Mouse (Mus musculus): ENCODE measurements around the gene Hypk. TPM values are rescaled to one million over a fixed set of nuclear protein-coding genes. Genes with fewer than 3 reads are reported as not detected.

Gene Hypk
- 91.7 and 112 TPM in 2 replicates for polyA plus RNA-seq (2015; fragmentation: Nextera tagmentation; extraction: Ambion mirVana)

DNA sequence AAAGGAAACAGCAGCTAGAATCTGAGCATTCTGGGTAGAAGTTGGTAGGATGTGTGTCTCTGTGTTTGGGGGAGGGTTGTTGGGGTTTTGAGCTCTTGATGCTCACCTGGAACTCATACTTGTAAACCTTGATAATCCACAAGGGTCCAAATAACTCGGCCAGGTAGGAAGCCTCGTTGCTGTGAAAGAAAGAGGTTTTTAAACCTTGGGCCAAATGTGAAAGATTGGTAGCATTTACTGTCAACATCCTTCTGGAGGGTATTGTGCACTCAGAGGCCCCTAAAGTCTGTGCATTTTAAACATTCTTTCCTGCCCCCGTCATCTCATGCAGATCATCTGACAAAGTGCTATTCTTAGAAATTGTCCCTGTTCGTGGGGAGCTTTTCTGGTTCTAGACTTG, at the start of gene Hypk:
Gene Hypk, plus strand, starts transcription at position 301 of the 400 bp plus-strand sequence.

DNA sequence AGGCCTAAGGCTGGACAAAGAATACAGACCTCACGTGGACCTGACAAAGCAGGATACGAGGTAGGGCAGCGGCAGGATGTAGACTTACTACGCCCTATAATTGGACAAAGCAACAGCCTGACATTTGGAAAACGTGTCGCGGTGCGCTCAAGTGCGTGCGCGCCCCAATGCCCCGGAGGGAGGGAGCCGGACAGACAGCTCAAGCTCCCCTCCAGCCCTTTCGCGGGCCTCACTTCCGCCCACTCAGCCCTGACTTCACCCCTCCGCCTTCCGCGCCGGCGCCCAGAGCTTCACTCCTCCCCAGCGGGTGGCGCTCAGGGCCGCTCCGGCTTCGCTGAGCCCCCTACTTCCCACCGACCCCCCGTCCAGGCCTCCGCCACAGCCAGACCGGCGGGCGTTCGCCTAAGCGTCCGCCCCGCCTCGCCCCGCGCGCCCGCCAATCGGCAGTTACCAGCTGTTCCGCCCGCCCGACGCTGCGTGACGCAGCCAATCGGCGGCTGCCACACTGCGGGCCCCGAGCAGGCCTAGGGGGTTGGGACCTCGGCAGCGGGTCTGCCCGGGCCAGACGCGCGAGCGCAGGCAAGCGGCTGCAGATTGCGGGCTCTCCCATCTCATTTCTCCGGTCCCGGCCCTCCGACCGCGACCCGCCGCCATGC, 39.6 kb upstream of the Hypk start, which contains the start of the genes Pdia3 and Catsper2:
Gene Pdia3, plus strand, starts transcription at position 389 of the 656 bp plus-strand sequence.
Gene Catsper2, minus strand, starts transcription at position 406 of the 656 bp plus-strand sequence.

DNA sequence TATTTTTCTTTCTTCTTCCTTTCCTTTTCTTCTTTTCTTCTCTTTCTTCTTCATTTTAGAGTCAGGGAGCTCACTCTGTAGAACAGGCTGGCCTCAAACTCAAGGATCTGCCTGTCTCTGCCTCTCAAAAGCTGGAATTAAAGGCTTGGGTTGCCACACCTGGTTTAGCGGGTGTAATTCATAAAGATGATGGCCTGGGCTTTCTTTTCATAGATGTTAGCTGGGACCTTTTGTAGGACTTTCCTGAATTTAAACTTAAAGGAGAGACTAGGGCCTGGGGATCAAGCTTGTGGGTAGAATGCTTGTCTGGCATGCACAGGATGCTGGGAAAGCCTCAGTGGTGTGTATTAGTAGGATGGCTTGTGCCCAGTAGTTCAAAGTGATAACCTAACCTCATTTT, 8.9 kb upstream of the Hypk start, which contains the start of gene Ell3:
Gene Ell3, minus strand, starts transcription at position 101 of the 400 bp plus-strand sequence.

DNA sequence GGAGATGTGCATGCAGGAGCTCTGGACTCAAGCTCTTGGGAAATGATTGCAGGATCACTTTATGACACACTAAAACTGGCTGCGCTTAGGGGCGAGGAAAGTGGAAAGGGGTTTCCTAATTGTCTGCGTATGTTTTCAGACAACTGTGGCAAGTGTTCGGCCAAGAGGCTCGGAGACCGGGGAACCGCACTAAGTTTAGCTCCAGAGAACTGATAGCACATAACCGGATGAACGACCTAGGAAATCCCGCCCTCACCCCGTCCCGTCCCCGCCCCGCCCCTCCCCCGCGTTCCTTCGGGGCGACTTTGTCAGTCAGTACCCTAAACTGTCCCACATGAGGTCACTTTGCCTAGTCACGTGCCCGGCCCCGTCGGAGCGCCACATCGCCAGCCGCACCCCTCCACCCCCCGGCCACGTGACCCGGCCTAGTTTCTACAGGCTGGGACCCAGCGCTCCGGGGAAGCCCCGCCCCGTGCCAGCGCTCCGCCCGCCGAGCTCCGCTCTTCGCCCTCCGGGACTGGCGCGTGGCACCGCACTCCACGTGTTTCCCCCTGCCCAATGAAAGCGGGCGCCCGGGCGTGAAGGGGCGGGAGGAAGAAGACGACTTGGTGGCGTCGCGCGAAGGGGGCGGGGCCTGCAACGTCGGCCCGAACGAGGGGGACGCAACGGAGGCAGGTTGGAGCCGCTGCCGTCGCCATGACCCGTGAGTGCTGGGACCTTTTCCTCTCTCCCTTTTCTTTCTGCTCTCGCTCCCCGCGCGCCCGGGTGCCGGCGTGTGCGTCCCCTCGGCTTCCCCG, 4.2 kb upstream of the Hypk start, which contains the start of gene Serf2:
Gene Serf2, plus strand, starts transcription at position 457 of the 797 bp plus-strand sequence.

DNA sequence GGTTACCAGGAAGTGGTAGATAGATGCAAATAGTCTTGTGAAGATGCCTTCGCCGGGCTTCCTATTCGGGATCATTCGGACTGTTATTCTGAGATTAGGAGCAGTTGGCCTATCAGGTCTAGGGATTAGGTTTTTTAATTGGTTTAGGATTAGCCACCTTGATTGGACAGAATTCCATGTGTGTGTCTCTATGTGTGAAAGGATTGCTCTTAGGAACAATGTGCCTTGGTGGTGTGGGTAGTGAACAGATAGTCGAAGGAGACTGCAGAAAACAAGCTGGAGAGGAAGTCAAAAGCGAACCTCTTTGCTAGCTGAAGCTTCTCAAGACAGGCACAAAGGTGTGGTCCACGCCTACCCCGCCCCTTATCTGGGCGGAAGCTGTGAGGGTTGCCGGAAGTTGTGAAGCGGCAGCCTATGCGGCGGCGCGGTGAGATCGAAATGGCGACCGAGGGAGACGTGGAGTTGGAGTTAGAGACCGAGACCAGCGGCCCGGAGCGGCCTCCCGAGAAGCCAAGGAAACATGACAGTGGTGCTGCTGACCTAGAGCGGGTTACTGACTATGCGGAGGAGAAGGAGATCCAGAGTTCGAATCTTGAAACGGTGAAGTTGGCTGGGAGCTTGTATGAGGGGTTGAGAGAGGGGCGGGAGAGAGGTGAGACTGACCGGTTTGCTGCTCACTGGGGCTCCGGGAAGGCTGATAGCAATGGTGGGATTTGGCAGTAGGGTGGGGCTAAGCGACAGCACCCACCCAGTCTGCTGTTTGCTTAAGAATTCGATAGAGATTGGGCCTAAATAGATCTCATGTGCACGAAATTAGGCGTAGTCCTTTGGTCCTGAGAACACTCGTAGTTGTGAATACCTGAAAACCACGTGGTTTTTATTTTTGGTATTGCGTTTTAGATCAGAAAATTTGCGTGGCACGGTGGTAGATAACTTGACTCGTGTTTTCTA, 3.9 kb downstream of the Hypk start, which contains the start of gene Serinc4:
Gene Serinc4, minus strand, starts transcription at position 90 of the 951 bp plus-strand sequence.

DNA sequence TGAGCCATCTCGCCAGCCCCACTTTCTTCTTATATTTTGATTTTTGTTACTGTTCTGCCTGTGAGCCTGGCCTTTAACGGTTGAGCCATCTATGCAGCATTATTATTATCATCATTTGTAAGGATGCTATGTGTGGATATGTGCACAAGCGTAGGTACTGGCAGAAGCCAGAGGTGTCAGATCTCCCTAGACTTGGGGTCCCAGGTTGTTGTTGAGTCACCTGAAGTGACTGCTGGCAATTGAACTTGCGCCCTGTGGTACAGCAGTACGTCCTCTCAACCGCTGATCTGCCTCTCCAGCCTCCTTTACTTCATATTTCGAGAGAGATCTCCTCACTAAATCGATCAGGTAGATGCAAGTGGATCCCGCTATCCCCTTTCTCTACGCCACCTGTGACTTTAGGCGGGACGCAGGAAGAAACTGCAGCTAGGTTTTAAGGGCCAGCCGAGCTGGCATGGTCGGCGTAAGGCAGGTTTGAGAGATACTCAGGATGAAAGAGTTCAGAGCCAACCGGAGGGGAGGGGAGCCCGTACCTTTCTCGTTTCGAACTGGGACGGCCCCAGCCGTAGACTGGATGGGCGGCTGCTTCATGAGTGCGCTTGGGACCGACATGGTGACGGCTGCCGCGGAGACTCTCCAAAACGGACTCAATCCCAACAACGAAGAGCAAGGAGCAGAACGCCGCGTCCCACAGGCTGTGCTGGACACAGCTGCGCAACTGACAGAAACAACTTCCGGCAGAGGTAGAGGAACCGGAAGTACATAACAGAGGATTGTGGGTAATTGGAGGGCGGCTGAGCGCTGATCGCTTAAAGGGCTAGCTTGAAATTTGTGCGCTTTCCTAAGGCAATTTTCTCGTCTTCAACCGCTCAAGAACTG, 20.4 kb downstream of the Hypk start, which contains the start of gene Mfap1b:
Gene Mfap1b, minus strand, starts transcription at position 767 of the 879 bp plus-strand sequence.

DNA sequence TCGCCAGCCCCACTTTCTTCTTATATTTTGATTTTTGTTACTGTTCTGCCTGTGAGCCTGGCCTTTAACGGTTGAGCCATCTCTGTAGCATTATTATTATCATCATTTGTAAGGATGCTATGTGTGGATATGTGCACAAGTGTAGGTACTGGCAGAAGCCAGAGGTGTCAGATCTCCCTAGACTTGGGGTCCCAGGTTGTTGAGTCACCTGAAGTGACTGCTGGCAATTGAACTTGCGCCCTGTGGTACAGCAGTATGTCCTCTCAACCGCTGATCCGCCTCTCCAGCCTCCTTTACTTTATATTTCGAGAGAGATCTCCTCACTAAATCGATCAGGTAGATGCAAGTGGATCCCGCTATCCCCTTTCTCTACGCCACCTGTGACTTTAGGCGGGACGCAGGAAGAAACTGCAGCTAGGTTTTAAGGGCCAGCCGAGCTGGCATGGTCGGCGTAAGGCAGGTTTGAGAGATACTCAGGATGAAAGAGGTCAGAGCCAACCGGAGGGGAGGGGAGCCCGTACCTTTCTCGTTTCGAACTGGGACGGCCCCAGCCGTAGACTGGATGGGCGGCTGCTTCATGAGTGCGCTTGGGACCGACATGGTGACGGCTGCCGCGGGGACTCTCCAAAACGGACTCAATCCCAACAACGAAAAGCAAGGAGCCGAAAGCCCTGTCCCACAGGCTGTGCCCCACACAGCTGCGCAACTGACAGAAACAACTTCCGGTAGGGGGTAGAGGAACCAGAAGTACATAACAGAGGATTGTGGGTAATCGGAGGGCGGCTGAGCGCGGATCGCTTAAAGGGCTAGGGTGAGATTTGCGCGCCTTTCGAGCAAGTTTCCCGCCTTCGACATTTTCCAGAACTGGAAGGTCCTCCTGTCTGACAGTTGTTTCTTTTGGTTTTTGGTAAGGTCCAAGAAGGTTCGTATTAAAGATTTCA, 53.1 kb downstream of the Hypk start, which contains the start of the genes Mfap1a and Wdr76:
Gene Mfap1a, minus strand, starts transcription at position 724 of the 941 bp plus-strand sequence.
Gene Wdr76, plus strand, starts transcription at position 782 of the 941 bp plus-strand sequence.

Other genes starting within 250 kb of the Hypk start
- 12.4 and 13.9 TPM in 2 replicates for gene Trp53bp1, start 181.9 kb upstream of the Hypk start, polyA plus RNA-seq (2015; fragmentation: Nextera tagmentation; extraction: Ambion mirVana)
- 0.54 and 0.80 TPM in 2 replicates for gene Map1a, start 163.7 kb upstream of the Hypk start, polyA plus RNA-seq (2015; fragmentation: Nextera tagmentation; extraction: Ambion mirVana)
- gene Ppip5k1, start 97.9 kb upstream of the Hypk start, polyA plus RNA-seq (2015; fragmentation: Nextera tagmentation; extraction: Ambion mirVana), result 6.2 and 7.5 TPM in 2 replicates
- gene Ckmt1, start 95.6 kb upstream of the Hypk start, polyA plus RNA-seq (2015; fragmentation: Nextera tagmentation; extraction: Ambion mirVana), result 1.1 and 2.1 TPM in 2 replicates
- not detected in 2 replicates for gene Strc, start 66.1 kb upstream of the Hypk start, polyA plus RNA-seq (2015; fragmentation: Nextera tagmentation; extraction: Ambion mirVana)
- gene Pdia3, start 39.5 kb upstream of the Hypk start, polyA plus RNA-seq (2015; fragmentation: Nextera tagmentation; extraction: Ambion mirVana), result 201 and 225 TPM in 2 replicates
- gene Catsper2, start 39.5 kb upstream of the Hypk start, polyA plus RNA-seq (2015; fragmentation: Nextera tagmentation; extraction: Ambion mirVana), result 2.1 and 2.4 TPM in 2 replicates
- gene Ell3, start 9.0 kb upstream of the Hypk start, polyA plus RNA-seq (2015; fragmentation: Nextera tagmentation; extraction: Ambion mirVana), result 0.73 and 0.87 TPM in 2 replicates
- gene Serf2, start 4.1 kb upstream of the Hypk start, polyA plus RNA-seq (2015; fragmentation: Nextera tagmentation; extraction: Ambion mirVana), result 327 and 346 TPM in 2 replicates
- 0.07 and 0.30 TPM in 2 replicates for gene Serinc4, start 3.5 kb downstream of the Hypk start, polyA plus RNA-seq (2015; fragmentation: Nextera tagmentation; extraction: Ambion mirVana)
- gene Mfap1b, start 20.8 kb downstream of the Hypk start, polyA plus RNA-seq (2015; fragmentation: Nextera tagmentation; extraction: Ambion mirVana), result 29.8 and 32.3 TPM in 2 replicates
- gene Mfap1a, start 53.4 kb downstream of the Hypk start, polyA plus RNA-seq (2015; fragmentation: Nextera tagmentation; extraction: Ambion mirVana), result 19.5 and 19.6 TPM in 2 replicates
- 14.6 and 15.3 TPM in 2 replicates for gene Wdr76, start 53.4 kb downstream of the Hypk start, polyA plus RNA-seq (2015; fragmentation: Nextera tagmentation; extraction: Ambion mirVana)

Measured in spleen, postnatal 0 days (tissue).